Mouse (Mus musculus): Measurements from ENCODE around the gene Wnk1.
A peak's percentile ranks its signal among the peaks of the same experiment; 100 is the strongest.
"Not testable (repeated sequence)": the region's sequence is repeated elsewhere in the genome, so short reads cannot be mapped to it uniquely, and the experiment has no call there.

Gene Wnk1

DNA sequence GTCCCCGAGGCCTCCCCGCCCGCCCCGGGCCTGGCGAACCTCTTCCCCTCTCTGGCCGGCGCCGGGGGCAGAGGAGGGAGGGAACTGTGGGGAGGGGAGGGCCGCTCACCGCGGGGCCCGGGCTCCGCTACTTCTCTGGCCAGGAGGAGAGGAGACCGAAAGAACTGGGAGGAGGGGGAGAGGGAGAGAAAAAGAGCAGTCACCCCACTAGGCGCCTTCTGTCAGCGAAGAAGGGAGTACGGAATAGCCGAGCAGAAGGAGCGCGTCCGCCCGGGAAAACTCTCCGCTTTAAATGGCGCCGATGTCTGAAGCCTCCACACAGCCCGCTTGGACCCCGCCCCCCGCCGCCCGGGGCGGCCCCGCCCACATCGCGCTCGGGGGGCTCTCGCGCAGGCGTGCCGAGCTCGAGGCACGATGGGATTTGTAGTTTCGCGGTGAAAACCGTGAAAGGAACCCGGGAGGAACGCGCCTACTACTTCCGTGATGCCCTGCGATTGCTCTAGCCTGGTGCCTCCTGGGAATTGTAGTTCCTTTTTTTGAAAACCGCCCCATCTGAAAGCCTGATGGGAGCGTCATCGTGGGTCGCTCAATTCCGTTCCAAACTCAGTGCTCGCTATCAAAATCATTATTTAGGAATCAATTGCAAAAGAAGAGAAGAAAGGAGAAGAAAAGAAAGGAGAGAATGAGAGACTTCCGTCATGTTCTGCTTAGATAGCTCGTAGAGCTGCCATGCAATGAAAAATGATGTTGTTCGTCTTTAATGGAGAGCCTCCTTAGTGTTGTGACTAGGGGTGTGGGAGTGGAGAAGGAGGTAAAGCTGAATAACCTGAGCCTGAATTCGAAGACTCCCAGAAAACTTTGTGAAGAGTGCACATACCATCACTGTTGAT is at the start of gene Wnk1:
Gene Wnk1, minus strand, starts transcription at position 307 of the 890 bp plus-strand sequence.
- DNase-seq (ENCODE audit: low read depth in 2 of 2, low spot score in 2 of 2), result peak; percentile 98

DNA sequence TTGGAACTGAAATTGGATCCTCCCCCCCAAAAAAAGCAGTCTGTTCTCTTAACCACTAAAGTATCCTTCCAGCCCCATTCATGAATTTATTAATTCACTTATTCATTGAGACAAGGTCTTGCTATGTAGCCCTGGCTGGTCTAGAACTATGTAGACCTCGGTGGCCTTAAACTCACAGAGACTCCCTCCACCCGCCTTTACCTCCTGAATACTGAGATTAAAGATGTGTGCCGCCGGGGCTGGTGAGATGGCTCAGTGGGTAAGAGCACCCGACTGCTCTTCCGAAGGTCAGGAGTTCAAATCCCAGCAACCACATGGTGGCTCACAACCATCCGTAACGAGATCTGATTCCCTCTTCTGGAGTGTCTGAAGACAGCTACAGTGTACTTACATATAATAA is 48.6 kb upstream of the Wnk1 start:
- not testable (repeated sequence) for DNase-seq (ENCODE audit: low read depth in 2 of 2, low spot score in 2 of 2)

GRCm38 (mm10) chr6:120085832-120086231 is 47.4 kb upstream of the Wnk1 start:
- no peak for DNase-seq (ENCODE audit: low read depth in 2 of 2, low spot score in 2 of 2)

DNA sequence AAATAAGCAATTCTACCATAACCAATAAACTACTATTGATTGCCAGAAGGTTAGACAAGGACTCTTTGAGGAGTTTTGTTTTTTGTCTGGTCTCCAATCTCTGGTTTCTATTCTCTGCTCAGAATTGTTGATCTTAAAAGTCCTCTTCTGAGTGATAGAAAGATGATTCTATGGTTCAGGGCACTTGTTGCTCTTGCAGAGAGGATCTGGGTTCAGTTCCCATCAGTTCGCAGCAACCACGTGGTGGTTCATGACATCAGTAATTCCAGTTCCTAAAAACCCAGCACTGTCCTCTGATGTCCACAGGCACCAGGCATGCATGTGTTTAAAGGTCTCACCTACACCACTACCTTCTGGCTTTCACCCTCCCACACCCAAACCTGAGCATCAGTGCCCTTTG is 46.5 kb upstream of the Wnk1 start:
- no peak for DNase-seq (ENCODE audit: low read depth in 2 of 2, low spot score in 2 of 2)

GRCm38 (mm10) chr6:120083442-120083841 is 45.0 kb upstream of the Wnk1 start:
- DNase-seq (ENCODE audit: low read depth in 2 of 2, low spot score in 2 of 2), result no peak

DNA sequence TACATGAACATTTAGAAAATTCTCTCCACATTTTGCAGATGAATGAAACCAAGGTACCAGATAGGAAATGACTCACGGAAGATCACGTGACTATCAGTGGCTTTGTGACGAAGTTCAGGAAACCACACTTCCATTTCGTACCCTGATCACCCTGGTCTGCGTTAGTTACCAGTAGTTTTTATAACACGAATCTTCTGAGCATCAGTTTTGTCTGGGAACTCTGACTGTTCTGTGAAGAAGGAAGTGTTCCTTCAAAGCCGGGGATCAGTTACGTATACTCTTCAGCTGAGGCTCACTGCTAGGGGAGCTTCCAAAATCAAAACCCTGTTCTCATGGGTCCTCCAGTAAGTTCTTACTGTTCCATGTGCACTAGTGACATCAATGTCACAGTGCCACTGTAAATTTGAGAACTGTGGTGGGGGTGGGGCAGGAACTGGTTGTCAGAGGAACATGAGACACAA is 44.5 kb upstream of the Wnk1 start:
- peak; percentile 64 to 77 for DNase-seq (ENCODE audit: low read depth in 2 of 2, low spot score in 2 of 2)

GRCm38 (mm10) chr6:120082251-120082950 is 43.9 kb upstream of the Wnk1 start:
- peak in 1 of 2 experiments; percentile 26 for DNase-seq (ENCODE audit: low read depth in 2 of 2, low spot score in 2 of 2)

GRCm38 (mm10) chr6:120081516-120081915 is 43.0 kb upstream of the Wnk1 start:
- peak; percentile 35 to 53 for DNase-seq (ENCODE audit: low read depth in 2 of 2, low spot score in 2 of 2)

DNA sequence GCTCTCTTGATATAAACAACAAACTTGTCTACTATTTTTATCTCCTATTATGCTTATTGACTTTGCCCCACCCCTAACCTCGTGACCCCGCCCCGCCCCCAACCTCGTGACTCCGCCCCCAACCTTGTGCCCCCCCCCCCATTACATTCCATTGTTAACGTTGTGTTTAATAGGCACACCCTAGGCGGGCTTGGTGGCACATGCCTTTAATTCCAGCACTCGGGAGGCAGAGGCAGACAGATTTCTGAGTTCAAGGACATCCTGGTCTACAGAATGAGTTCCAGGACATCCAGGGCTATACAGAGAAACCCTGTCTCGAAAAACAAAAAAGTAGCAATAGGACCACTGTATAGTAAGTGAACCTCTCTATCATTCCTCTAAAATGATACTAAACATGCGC is 41.1 kb upstream of the Wnk1 start:
- no peak for DNase-seq (ENCODE audit: low read depth in 2 of 2, low spot score in 2 of 2)

DNA sequence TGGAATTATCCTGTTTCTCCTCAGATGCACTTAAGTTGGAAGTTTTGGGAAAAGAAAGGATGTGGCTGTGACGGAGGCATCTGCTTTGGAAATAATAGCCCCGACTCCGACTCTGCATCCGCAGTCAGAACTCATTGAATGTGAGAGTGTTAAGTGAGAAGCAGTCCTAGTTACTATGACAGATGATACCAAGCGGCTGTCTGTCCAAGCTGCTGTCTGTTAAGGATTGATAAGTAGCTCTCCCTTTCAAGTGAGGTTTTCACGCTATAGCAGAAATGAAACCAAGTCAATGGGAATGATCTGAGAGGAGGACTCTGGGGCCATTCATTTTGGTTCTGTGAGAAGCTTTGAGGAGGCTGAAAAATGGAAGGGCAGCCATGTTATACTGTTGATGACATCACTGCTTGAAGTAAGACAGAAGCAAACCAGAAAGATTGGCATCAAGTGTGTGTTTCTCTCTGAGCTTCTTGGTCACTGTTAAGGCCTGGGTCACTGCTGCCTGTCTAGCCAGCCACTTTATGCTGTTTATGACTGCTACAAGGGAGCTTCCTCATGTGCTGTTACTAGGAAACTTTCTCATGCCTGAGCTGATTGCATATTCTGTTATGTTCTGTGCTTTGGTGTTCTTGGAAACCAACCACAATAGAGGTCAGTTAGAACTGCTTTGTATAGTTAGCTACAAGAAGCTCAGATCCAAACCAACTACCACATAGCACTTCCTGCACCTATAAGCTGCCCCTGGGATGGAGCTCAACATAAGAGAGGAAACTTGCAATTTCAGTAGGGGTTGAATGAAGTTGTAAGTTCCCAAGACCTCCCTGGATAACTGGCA is 38.4 kb upstream of the Wnk1 start:
- peak; percentile 17 to 18 for DNase-seq (ENCODE audit: low read depth in 2 of 2, low spot score in 2 of 2)

DNA sequence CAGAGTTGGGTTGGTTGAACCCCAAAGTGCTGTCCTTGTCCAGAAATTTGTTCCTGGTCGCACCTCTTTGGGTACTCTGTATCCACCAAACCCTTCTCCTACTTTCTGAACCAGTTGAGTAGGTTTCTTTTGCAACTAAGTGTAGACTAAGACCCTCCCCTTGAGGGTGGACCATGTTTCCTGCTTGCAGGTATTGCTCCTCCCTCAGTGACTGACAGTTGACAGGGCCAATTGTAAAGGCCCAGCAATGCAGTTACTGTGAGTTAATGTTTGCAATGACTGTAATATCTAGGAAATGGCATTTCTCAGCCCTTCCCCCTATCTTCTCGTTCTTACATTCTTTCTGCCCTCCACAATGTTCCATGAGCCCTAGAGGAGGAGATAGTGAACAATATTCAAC is 34.2 kb upstream of the Wnk1 start:
- DNase-seq (ENCODE audit: low read depth in 2 of 2, low spot score in 2 of 2), result no peak

GRCm38 (mm10) chr6:120069546-120069945 is 31.1 kb upstream of the Wnk1 start:
- no peak for DNase-seq (ENCODE audit: low read depth in 2 of 2, low spot score in 2 of 2)

GRCm38 (mm10) chr6:120065552-120066177 is 27.2 kb upstream of the Wnk1 start:
- DNase-seq (ENCODE audit: low read depth in 2 of 2, low spot score in 2 of 2), result peak; percentile 35 to 47

DNA sequence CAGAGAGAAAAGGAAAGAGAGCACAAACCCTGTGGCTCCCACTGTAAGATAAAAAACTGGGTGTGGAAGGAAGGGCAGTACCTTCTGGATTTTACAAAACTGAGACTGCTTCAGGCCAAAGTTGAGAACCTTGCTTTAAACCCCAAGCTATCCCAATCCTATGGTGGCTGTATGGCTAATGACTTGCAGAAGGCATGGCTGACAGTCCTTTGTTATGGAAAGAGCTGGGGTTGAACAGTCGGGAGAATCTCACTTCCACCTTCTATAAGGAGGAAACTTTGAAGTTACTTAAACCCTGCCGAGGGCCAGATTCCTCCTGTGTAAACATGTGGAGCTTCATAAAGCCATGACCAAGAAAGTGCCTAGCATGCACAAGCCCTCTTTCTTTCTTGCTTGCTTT is 26.2 kb upstream of the Wnk1 start:
- DNase-seq (ENCODE audit: low read depth in 2 of 2, low spot score in 2 of 2), result no peak

- no peak for DNase-seq (ENCODE audit: low read depth in 2 of 2, low spot score in 2 of 2)
These were observed 24.5 kb upstream of the Wnk1 start for GRCm38 (mm10) chr6:120062934-120063333.

DNA sequence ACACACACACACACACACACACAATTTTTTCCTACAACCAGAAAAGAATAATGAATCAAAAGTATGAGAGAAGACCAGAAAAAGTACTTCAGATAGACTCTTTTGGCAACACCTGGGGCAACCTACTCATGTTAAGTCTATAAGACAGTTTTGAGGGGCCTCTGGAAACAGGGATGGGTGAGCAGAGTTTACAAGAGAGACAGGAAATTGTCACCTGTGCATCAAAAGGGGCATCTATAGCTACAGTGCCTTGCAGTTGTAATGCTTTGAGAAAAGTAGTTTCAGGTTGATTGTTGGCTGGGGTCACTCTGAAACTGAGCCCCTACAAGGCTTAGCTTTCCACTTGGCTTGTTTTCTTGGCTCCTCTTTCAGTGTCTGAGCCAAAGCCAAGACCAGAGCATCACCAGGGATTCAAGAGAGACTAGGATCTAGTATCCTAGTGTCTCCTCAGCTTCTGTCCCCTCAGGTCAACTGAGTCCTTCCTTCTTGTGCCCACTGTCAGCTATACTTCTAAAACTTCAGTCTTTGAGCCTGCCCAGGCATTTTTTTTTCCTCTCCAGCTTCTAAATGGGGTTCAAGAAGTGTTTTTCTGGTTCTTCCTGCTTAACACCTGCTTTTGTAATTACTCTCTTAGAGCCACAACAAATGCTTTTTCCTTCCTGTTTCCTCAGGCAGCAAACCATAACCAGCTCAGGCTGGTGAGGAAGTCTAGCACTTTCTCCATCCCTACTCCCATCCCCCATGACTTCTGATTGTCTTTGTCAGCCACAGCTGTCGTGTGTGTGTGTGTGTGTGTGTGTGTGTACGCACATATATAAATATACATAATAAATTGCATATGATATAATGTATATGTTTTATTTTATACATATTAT is 17.4 kb upstream of the Wnk1 start:
- peak; percentile 21 to 44 for DNase-seq (ENCODE audit: low read depth in 2 of 2, low spot score in 2 of 2)

GRCm38 (mm10) chr6:120054412-120054811 is 15.9 kb upstream of the Wnk1 start:
- DNase-seq (ENCODE audit: low read depth in 2 of 2, low spot score in 2 of 2), result no peak

DNA sequence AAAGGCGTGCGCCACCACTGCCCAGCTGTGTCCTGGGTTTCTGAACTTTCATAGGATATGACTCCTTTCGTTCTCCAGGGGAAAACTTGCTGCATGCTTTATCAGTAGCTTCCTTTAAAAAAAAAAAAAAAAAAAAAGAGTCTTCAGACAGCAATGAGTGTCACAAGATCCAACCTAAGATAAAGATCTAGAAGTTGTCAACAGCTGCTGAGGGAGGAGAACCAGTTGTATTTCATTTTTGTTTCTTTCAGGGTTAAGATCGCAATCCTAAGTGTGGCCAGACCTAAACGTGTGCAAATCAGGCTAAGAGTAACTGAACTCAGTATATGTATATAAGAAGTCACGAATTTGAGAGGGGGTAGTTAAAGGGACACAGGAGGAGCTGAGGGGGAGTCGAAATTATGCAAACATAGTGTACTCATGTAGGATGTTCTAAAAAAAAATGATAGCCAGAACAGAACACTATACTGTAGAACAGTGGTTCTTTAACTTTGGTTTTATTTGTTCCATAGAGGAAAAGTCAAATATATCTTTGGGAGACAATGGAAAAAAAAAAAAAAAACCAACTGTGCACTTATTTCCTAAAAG is 9.3 kb upstream of the Wnk1 start:
- no peak for DNase-seq (ENCODE audit: low read depth in 2 of 2, low spot score in 2 of 2)

DNA sequence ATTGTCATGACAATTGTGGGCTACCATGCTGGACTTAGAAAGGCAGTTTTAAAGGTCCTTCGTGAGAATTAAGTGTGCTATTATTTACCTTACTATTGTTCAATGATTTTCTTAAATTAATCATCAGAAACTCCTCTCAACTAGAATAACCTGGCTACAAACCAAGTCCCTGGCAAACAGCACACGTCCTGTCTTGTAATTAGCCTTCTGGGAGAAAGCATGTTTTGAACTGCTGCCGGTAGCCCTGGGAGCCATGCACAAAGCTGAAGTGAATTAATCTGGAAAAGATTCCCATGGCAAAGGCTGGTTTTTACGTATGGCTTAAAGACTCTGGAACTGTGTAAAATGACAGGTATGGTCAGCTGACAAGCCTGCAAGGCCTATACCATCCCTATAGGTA is 6.9 kb upstream of the Wnk1 start:
- no peak for DNase-seq (ENCODE audit: low read depth in 2 of 2, low spot score in 2 of 2)

Measured in CD8-positive naive resting alpha-beta T cell, adult 2 months (primary cell).